Mouse (Mus musculus) liver, embryonic 15.5 days (tissue): ENCODE data around the gene Gm19410. TPM values are rescaled to one million over a fixed set of nuclear protein-coding genes. Genes with fewer than 3 reads are reported as not detected.

ENCODE experiments used
- ATAC-seq: fragments of 200-750 bp; cut with Nextera tagmentation; 2 replicates; pipeline ENCODE4 v1.8.0; 2017; ENCODE audit warnings: moderate number of reproducible peaks, mild to moderate bottlenecking, moderate library complexity; ENCODE audit not compliant: insufficient read depth
- H3K27ac ChIP-seq: fragments of 300-500 bp; sonication (generic); replicated peaks from 2 replicates; pipeline ENCODE4 v1.5.1; 2015; ENCODE audit warnings: mild to moderate bottlenecking, inconsistent platforms
- H3K27me3 ChIP-seq: fragments of 300-500 bp; sonication (generic); 2 replicates; pipeline ENCODE4 v1.6.1; 2015; ENCODE audit warnings: mild to moderate bottlenecking, inconsistent platforms
- H3K36me3 ChIP-seq: fragments of 300-500 bp; sonication (generic); replicated peaks from 2 replicates; pipeline ENCODE4 v1.6.1; 2015; ENCODE audit warnings: moderate library complexity, mild to moderate bottlenecking, inconsistent platforms
- H3K4me1 ChIP-seq: fragments of 300-500 bp; sonication (generic); replicated peaks from 2 replicates; pipeline ENCODE4 v1.6.1; 2015; ENCODE audit warnings: inconsistent platforms
- H3K4me2 ChIP-seq: fragments of 300-500 bp; sonication (generic); 2 replicates; pipeline ENCODE4 v1.6.1; 2015; ENCODE audit warnings: moderate library complexity, mild to moderate bottlenecking, inconsistent platforms
- H3K4me3 ChIP-seq: fragments of 300-500 bp; sonication (generic); replicated peaks from 2 replicates; pipeline ENCODE4 v1.5.1; 2015; ENCODE audit warnings: mild to moderate bottlenecking, inconsistent platforms
- H3K9ac ChIP-seq: fragments of 300-500 bp; sonication (generic); 2 replicates; pipeline ENCODE4 v1.6.1; 2015; ENCODE audit warnings: moderate library complexity, mild to moderate bottlenecking, inconsistent platforms
- H3K9me3 ChIP-seq: fragments of 300-500 bp; sonication (generic); replicated peaks from 2 replicates; pipeline ENCODE4 v1.6.1; 2016; ENCODE audit warnings: inconsistent platforms
- WGBS: fragments of 180-500 bp; shearing (Covaris S2); methylation state at CpG from one replicate; pipeline ENCODE4 v1.1.7; 2015; ENCODE audit warnings: mixed read lengths; ENCODE audit not compliant: insufficient replicate concordance; 5-methylcytosine and 5-hydroxymethylcytosine counted together
- microRNA-seq: library from miRNA; unstranded; fragments of <30 nt; microRNA quantifications from one replicate; pipeline ENCODE4, GENCODE M21; 2016
- polyA plus RNA-seq: library from polyadenylated mRNA; unstranded; fragments of >200 nt; fragmentation: Nextera tagmentation; extraction: Ambion mirVana; gene quantifications from 2 replicates; pipeline ENCODE4 v1.2.1, GENCODE M21; 2015

Gene Gm19410
- polyA plus RNA-seq = 0.03 and 0.07 TPM in 2 replicates

DNA sequence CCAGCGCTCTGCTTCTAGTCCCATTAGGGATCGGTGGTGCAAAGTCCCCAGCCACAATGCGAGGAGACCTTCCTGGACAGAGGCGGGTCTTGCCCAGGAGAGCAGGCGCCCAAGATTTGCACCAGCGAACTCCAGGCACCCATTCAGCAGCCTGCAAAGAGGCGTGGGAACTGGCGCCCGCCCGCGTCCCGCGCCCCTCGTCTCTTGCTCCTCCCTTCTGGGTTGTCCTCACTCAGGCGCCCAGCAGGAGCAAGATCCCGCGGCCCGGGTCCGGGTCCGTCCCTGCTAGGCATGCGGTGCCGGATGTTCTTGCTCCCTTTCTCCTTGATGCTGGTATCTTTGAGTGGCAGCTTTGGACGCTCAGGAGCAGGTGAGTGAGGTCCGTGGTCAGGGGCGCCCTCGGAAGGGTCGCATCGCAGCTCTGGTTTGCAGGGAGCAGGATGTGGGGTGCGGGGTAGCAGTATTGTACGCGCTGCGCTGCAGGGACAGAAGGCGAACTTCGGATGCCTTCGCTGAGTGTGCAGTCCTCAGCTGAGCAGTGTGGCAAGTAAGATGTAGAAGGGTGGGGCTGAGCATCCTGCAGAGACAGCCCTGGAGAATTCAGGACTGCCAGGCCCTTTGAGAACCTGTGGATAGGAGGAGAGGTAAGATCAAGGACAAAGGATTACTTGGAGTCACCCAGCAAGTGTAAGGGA lies at the start of gene Gm19410:
Gm19410 (plus strand) TSS at position 292 of the 695 bp plus-strand sequence.
- H3K9ac ChIP-seq = no peak within 1 kb of the TSS
- 3% methylated on average over 35 of the region's 35 CpGs for WGBS
- H3K4me1 ChIP-seq = no peaks in the 10 kb centered on the region
- H3K4me2 ChIP-seq = peak within 1 kb of the TSS; percentile 50
- H3K36me3 ChIP-seq = no peaks in the 10 kb centered on the region
- peak within 1 kb of the TSS; percentile 21 for H3K4me3 ChIP-seq
- no peak within 1 kb of the TSS for H3K27ac ChIP-seq
- no peaks in the 10 kb centered on the region for H3K9me3 ChIP-seq
- peaks cover 26% of the 10 kb centered on the region for H3K27me3 ChIP-seq
- ATAC-seq = no peak

DNA sequence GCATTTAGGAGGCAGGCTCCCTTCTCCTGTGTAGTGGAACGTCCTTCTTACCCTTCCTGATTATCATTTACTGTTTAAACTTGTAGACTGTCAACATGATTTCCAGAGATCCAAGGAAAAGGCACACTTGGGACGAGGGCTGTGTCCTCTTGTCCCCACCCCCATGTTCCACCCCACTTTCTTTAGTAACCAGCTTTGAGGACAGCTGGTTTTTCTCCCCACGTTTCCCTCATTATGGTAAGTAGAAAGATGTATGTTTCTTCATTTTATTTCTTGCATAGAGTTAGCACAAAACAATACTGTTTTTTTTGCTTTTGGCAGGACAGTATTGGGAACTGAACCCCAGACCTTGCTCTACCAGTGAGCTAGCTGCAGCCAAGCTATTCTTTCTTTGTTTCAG lies 34.8 kb upstream of the Gm19410 start:
- no peaks in the 10 kb centered on the region for H3K27me3 ChIP-seq
- 50% methylated on average over 3 of the region's 3 CpGs for WGBS
- no peak overlapping the region for H3K4me3 ChIP-seq
- no peaks in the 10 kb centered on the region for H3K9me3 ChIP-seq
- H3K9ac ChIP-seq = no peak overlapping the region
- H3K27ac ChIP-seq = no peak overlapping the region
- H3K4me2 ChIP-seq = no peak overlapping the region
- ATAC-seq = no peak
- no peaks in the 10 kb centered on the region for H3K36me3 ChIP-seq
- no peaks in the 10 kb centered on the region for H3K4me1 ChIP-seq

DNA sequence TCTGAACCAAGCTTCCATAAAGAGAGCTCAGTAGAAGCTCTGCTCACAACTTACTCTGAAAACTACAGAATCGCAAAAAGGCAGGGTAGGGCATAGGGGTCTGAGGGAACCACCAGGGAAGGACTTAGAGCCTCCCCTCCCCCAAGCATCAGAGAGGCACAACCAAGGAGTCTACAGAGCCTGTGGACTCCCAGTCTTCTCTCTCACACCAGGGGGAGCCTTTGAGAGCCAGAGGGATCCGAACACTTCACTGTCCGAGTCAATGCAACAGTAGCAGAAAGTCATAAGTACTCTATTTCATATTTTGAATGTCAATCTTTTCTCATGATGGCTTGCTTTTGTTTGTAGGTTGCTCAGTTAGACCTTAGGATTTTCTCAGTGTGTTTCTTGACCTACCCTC lies 30.2 kb upstream of the Gm19410 start:
- no peak overlapping the region for H3K4me2 ChIP-seq
- H3K9me3 ChIP-seq = no peaks in the 10 kb centered on the region
- H3K36me3 ChIP-seq = no peaks in the 10 kb centered on the region
- 50% methylated on average over 3 of the region's 3 CpGs for WGBS
- no peak overlapping the region for H3K9ac ChIP-seq
- no peak overlapping the region for H3K4me3 ChIP-seq
- no peak overlapping the region for H3K27ac ChIP-seq
- no peak for ATAC-seq
- H3K27me3 ChIP-seq = no peaks in the 10 kb centered on the region
- no peaks in the 10 kb centered on the region for H3K4me1 ChIP-seq

DNA sequence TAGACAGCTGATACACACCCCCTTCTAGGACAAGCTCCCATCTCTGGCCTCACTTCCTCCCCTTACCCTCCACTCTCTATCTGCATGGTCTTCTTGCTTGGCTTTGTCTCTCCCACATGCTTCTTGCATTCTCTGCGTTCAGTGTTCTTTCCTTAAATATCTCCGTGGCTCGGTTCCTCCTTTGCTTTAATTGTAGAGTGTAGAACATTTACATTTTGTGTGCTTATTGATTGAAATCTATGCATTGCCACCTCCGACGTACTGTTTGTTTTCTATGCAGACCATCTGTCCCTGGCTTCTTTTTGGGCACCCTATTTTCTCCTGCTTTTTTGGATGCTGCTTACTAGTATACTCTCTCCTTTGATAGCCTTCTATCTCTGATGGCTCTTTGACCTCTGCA lies 9.4 kb upstream of the Gm19410 start:
- ATAC-seq = no peak
- 57% methylated on average over 5 of the region's 5 CpGs for WGBS
- Histone ChIP-seq H3K4me1 (no peaks in the 10 kb centered on the region), H3K4me3 (no peak overlapping the region), H3K9ac (no peak overlapping the region), H3K27ac (no peak overlapping the region), H3K27me3 (no peaks in the 10 kb centered on the region), H3K9me3 (no peaks in the 10 kb centered on the region), H3K36me3 (no peaks in the 10 kb centered on the region), H3K4me2 (no peak overlapping the region)

GRCm38 (mm10) chr8:35765020-35765419 lies 570 bp upstream of the Gm19410 start:
- Histone ChIP-seq H3K4me1 (no peaks in the 10 kb centered on the region), H3K9ac (no peak overlapping the region), H3K4me2 (peak overlapping the region; percentile 50; the same call in 1 of the 2 replicates), H3K9me3 (no peaks in the 10 kb centered on the region), H3K27me3 (peaks cover 26% of the 10 kb centered on the region), H3K36me3 (no peaks in the 10 kb centered on the region), H3K27ac (no peak overlapping the region), H3K4me3 (no peak overlapping the region)
- ATAC-seq = no peak
- WGBS = 6% methylated on average over 9 of the region's 9 CpGs

DNA sequence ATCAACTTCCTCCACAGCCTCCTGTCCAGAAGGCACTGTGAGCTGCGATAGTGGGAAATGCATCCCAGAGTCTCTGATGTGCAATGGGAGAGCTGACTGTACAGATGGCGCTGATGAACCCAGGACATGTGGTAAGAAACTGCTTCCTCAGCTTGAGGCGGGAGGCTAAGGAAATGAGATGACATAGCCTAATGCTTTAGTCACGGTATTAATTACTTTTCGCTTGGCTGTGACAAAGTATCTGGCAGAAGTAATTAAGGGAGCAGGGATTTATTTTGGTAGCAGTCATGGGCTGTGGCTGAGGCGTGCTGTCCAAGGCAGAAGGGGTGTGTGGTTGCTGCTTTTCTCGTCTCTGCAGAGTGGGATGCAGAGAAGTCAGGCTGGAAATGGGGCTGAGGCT lies 7.9 kb downstream of the Gm19410 start:
- no peak overlapping the region for H3K4me3 ChIP-seq
- H3K36me3 ChIP-seq = no peaks in the 10 kb centered on the region
- no peaks in the 10 kb centered on the region for H3K4me1 ChIP-seq
- ATAC-seq = no peak
- H3K27me3 ChIP-seq = no peaks in the 10 kb centered on the region
- H3K4me2 ChIP-seq = no peak overlapping the region
- WGBS = 54% methylated on average over 7 of the region's 7 CpGs
- H3K9ac ChIP-seq = no peak overlapping the region
- no peaks in the 10 kb centered on the region for H3K9me3 ChIP-seq
- no peak overlapping the region for H3K27ac ChIP-seq

Small RNA genes lying within 50 kb of the gene (microRNA-seq; reads per million reads assigned to microRNA genes)
- not detected for gene Gm44474
